Mouse (Mus musculus) heart, adult 2 months (tissue): ENCODE data around the gene Adam17. TPM values are rescaled to one million over a fixed set of nuclear protein-coding genes. Genes with fewer than 3 reads are reported as not detected.

Source experiments
- DNase-seq, 2 experiments: peaks; one replicate each; pipeline ENCODE4 v3.0.0; 2021
- H3K27ac ChIP-seq: fragments of 200-600 bp; 2 replicates; pipeline ENCODE4 v1.8.1; 2022
- H3K27me3 ChIP-seq: fragments of 200-500 bp; 2 replicates; pipeline ENCODE4 v1.6.1; 2012; ENCODE audit warnings: mild to moderate bottlenecking, low read length, inconsistent platforms, mixed read lengths; ENCODE audit not compliant: control insufficient read depth, insufficient read depth
- H3K36me3 ChIP-seq: fragments of 200-500 bp; 2 replicates; pipeline ENCODE4 v1.6.1; 2012; ENCODE audit warnings: low read length, inconsistent platforms; ENCODE audit not compliant: control insufficient read depth, insufficient read depth
- H3K4me1 ChIP-seq: fragments of 200-500 bp; 2 replicates; pipeline ENCODE4 v1.6.1; 2011; ENCODE audit warnings: low read length; ENCODE audit not compliant: control insufficient read depth, insufficient read depth
- H3K4me3 ChIP-seq: fragments of 200-600 bp; 2 replicates; pipeline ENCODE4 v1.8.1; 2022
- H3K79me2 ChIP-seq: fragments of 200-500 bp; replicated peaks from 2 replicates; pipeline ENCODE4 v1.6.1; 2012; ENCODE audit warnings: mild to moderate bottlenecking, inconsistent platforms, low read length, moderate library complexity, mixed read lengths; ENCODE audit not compliant: control insufficient read depth, insufficient read depth
- H3K9ac ChIP-seq: fragments of 200-500 bp; 2 replicates; pipeline ENCODE4 v1.6.1; 2012; ENCODE audit warnings: low read depth, mild to moderate bottlenecking, control low read depth, inconsistent platforms, low read length, mixed read lengths
- CTCF ChIP-seq: fragments of 200-600 bp; IDR thresholded peaks from 2 replicates; pipeline ENCODE4 v1.8.1; 2022; ENCODE audit warnings: antibody characterized with exemption, mild to moderate bottlenecking, moderate library complexity
- EP300 ChIP-seq: fragments of 200-500 bp; IDR thresholded peaks from 2 replicates; pipeline ENCODE4 v1.6.1; 2011; ENCODE audit warnings: low read depth, low read length, control low read depth; ENCODE audit not compliant: insufficient read depth
- POLR2A ChIP-seq: fragments of 200-500 bp; IDR thresholded peaks from 2 replicates; pipeline ENCODE4 v1.6.1; 2011; ENCODE audit warnings: mild to moderate bottlenecking, low read depth, low read length, control low read depth; ENCODE audit not compliant: insufficient read depth
- WGBS: fragments of 180-500 bp; shearing (Covaris S2); methylation state at CpG from one replicate; pipeline ENCODE4 v1.1.7; 2018; 5-methylcytosine and 5-hydroxymethylcytosine counted together
- intact Hi-C: fragments of 180-260 bp; cut with DNase I; formaldehyde crosslinking; loops from one replicate; pipeline ENCODE4 v1.15.1; 2025
- polyA plus RNA-seq: library from polyadenylated mRNA; depleted of rRNA; stranded (reverse); fragments of >200 nt; gene quantifications from 2 replicates; pipeline ENCODE4 v1.2.3, GENCODE M21; 2012
- total RNA-seq, 2 experiments: library from RNA; stranded (reverse); gene quantifications; 2 replicates each; pipeline ENCODE4 v1.2.3; 2021

The Adam17 gene
- total and polyA plus RNA-seq, 3 experiments, result 27.9 to 43.8 (median 39.2) TPM

- Histone ChIP-seq H3K36me3 (no peaks in the 10 kb centered on the region), H3K27me3 (no peaks in the 10 kb centered on the region), H3K9ac (no peak overlapping the region), H3K4me3 (no peak overlapping the region), H3K27ac (no peak overlapping the region), H3K4me1 (no peaks in the 10 kb centered on the region), H3K79me2 (no peaks in the 10 kb centered on the region)
- intact Hi-C loops, result no loop called here
- no peak for DNase-seq
- TF ChIP-seq EP300 (no peak), CTCF (no peak), POLR2A (no peak)
- WGBS, result 86% methylated on average over 4 of the region's 4 CpGs
Measured at GRCm38 (mm10) chr12:21322296-21322695, 51.1 kb downstream of the Adam17 start.

- Histone ChIP-seq H3K27me3 (no peaks in the 10 kb centered on the region), H3K79me2 (no peaks in the 10 kb centered on the region), H3K4me3 (no peak overlapping the region), H3K27ac (no peak overlapping the region), H3K9ac (no peak overlapping the region), H3K36me3 (no peaks in the 10 kb centered on the region), H3K4me1 (peaks cover 2% of the 10 kb centered on the region; the same call in 1 of the 2 replicates)
- 81% methylated on average over 9 of the region's 9 CpGs for WGBS
- intact Hi-C loops, result no loop called here
- no peak for DNase-seq
- TF ChIP-seq EP300, result no peak
- TF ChIP-seq CTCF, result no peak
- TF ChIP-seq POLR2A, result no peak
Measured at GRCm38 (mm10) chr12:21321170-21321569, 52.3 kb downstream of the Adam17 start.

GRCm38 (mm10) chr12:21320317-21320716, 53.1 kb downstream of the Adam17 start:
- Histone ChIP-seq H3K36me3 (no peaks in the 10 kb centered on the region), H3K4me3 (no peak overlapping the region), H3K79me2 (no peaks in the 10 kb centered on the region), H3K9ac (no peak overlapping the region), H3K4me1 (peaks cover 2% of the 10 kb centered on the region; the same call in 1 of the 2 replicates), H3K27me3 (no peaks in the 10 kb centered on the region), H3K27ac (no peak overlapping the region)
- intact Hi-C loops, result no loop called here
- DNase-seq, result no peak
- WGBS, result 93% methylated on average over 4 of the region's 4 CpGs
- TF ChIP-seq POLR2A (no peak), EP300 (no peak), CTCF (no peak)

- 87% methylated on average over 12 of the region's 12 CpGs for WGBS
- Histone ChIP-seq H3K27me3 (no peaks in the 10 kb centered on the region), H3K4me3 (no peak overlapping the region), H3K27ac (no peak overlapping the region), H3K36me3 (no peaks in the 10 kb centered on the region), H3K4me1 (peaks cover 2% of the 10 kb centered on the region; the same call in 1 of the 2 replicates), H3K9ac (no peak overlapping the region), H3K79me2 (no peaks in the 10 kb centered on the region)
- intact Hi-C loops, result loop anchor here (5.0 kb wide), 1 partner anchor 241 kb away; no protein-coding TSS in a partner anchor
- TF ChIP-seq EP300, result no peak
- peak; percentile 85 for TF ChIP-seq CTCF
- TF ChIP-seq POLR2A, result no peak
- peak; percentile 60 to 66 for DNase-seq
Measured at GRCm38 (mm10) chr12:21318143-21318895, 55.1 kb downstream of the Adam17 start.

DNA sequence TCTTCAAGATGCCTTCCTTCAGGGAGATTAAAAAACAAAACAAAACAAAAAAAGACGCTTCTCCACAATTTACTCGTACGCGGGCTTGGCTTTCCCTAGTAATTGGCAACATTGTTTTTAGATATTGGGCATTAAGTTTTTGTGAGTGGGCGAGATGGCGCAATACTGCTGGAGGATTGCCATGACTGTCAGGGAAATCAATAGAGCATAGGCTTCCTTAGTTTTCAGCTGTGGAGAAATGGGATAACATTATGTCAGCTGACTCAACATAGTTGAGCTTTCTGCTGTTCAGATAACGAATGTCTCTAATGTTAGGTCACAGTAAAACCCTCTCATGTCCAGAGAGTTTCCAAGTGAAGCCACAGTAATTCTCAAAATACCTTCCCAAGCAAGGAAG, 56.6 kb downstream of the Adam17 start:
- TF ChIP-seq CTCF, result no peak
- no peak for TF ChIP-seq POLR2A
- TF ChIP-seq EP300, result no peak
- intact Hi-C loops, result loop anchor here (2.0 to 5.0 kb wide), 3 partner anchors 30 to 240 kb away; partner anchors contain the start of gene Itgb1bp1
- 13% methylated on average over 7 of the region's 7 CpGs for WGBS
- peak; percentile 57 to 66 for DNase-seq
- H3K79me2 ChIP-seq, result no peaks in the 10 kb centered on the region
- H3K27ac ChIP-seq, result peak overlapping the region; percentile 82
- peak overlapping the region; percentile 75 for H3K4me3 ChIP-seq
- no peaks in the 10 kb centered on the region for H3K36me3 ChIP-seq
- H3K9ac ChIP-seq, result no peak overlapping the region; the same call in 1 of the 2 replicates
- H3K4me1 ChIP-seq, result peaks cover 2% of the 10 kb centered on the region; the same call in 1 of the 2 replicates
- no peaks in the 10 kb centered on the region for H3K27me3 ChIP-seq
